22 mouse cellular contexts compared by ENCODE assay signal in the genomic region with DNA sequence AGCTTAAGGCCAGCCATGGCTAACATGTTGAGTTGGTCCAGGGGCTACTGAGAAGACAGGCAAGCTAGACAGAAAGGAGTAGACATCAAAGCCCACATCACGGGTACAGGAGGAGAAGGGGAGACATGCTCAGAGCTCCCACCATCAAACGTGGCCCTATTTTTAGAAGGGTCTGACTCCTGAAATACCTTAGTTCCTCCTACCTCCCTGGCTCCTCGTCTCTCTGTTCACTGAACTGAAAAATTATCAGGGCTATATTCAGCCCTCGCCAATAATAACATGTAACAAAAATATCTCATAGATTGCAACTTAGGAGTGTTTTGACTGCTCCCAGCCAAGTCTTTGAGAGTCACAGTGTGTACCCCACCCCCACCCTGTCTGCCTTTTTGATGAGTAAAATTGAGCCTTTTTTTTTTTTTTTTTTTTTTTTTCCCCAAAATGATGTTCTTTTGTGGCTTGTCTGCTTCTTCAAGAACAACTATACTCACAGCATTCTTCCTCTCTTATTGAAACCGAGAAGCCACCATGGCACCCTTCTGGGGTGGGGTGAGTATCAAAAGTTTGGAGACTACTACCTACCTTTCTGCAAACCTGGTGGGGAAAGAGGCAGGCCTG.
DNase-seq lines count a peak whose midpoint lies in the region; ATAC-seq and TF ChIP-seq lines count a peak whose summit lies in the region.
"Had no signal": no experiment of that assay in that cellular context is flagged by ENCODE, and none has a peak within 500 bp of the region (broad histone marks: within the 10 kb centered on the region; RNA-seq: fewer than 3 reads in every experiment).

No protein-coding gene starts in this region.

- TF ChIP-seq EP300 in CH12.LX (IDR thresholded peaks at IDR 0.05; ENCODE audit: low read length): no peak

- no peaks in the 10 kb centered on the region for H3K79me2 ChIP-seq in CH12.LX (replicated peaks; ENCODE audit: control insufficient read depth, extremely low read depth, insufficient read depth, poor library complexity, severe bottlenecking)

- H3K4me2 ChIP-seq in CH12.LX (ENCODE audit: insufficient read depth, low read depth, poor library complexity, severe bottlenecking): no peak overlapping the region
- H3K4me2 ChIP-seq in heart, embryonic 12.5 days: no peak overlapping the region
- no peak overlapping the region for H3K4me2 ChIP-seq in neural tube, embryonic 15.5 days
- H3K4me2 ChIP-seq: embryonic facial prominence, embryonic 12.5 days; limb, embryonic 12.5 days; liver, embryonic 13.5 days; lung, embryonic 14.5 days had no signal

- no peak overlapping the region for H3K4me3 ChIP-seq in spleen, adult 2 months (ENCODE audit: extremely low read depth, insufficient read depth, insufficient read length)
- no peak overlapping the region for H3K4me3 ChIP-seq in CH12.LX (replicated peaks in 1 of 3; ENCODE audit: low read depth in 2 of 3, low read length in 2 of 3, poor library complexity in 1 of 3)
- no peak overlapping the region for H3K4me3 ChIP-seq in heart, embryonic 12.5 days
- H3K4me3 ChIP-seq in neural tube, embryonic 15.5 days (replicated peaks): no peak overlapping the region
- H3K4me3 ChIP-seq: embryonic facial prominence, embryonic 12.5 days; erythroblast, embryonic 14.5 days; forebrain, embryonic 13.5 days; hindbrain, embryonic 10.5 days; limb, embryonic 12.5 days; liver, embryonic 13.5 days had no signal

- peak; percentile 20; the same call in 1 of the 2 replicates for ATAC-seq in heart, embryonic 12.5 days (ENCODE audit: insufficient number of reproducible peaks, low FRiP score)
- peak; percentile 1 for ATAC-seq in inflammation-experienced regulatory T-cells, adult 6 months
- ATAC-seq in neural tube, embryonic 15.5 days (ENCODE audit: low FRiP score): no peak
- ATAC-seq: forebrain, embryonic 13.5 days; midbrain, embryonic 16.5 days had no signal

- H3K9me3 ChIP-seq in CH12.LX (replicated peaks; ENCODE audit: low read length): no peaks in the 10 kb centered on the region
- peaks cover 4% of the 10 kb centered on the region; the same call in 1 of the 2 replicates for H3K9me3 ChIP-seq in heart, embryonic 12.5 days (replicated peaks)
- H3K9me3 ChIP-seq in neural tube, embryonic 15.5 days (replicated peaks): no peaks in the 10 kb centered on the region
- H3K9me3 ChIP-seq: embryonic facial prominence, embryonic 12.5 days; hindbrain, embryonic 10.5 days; limb, embryonic 12.5 days; liver, embryonic 13.5 days had no signal

- peak overlapping the region; percentile 4; the same call in 1 of the 2 replicates for H3K27ac ChIP-seq in spleen, adult 2 months (ENCODE audit: insufficient read depth, low read length)
- H3K27ac ChIP-seq in CH12.LX (ENCODE audit: insufficient read depth, low read depth): no peak overlapping the region
- peak overlapping the region; percentile 75 for H3K27ac ChIP-seq in heart, embryonic 12.5 days (ENCODE audit: poor library complexity, severe bottlenecking)
- no peak overlapping the region for H3K27ac ChIP-seq in neural tube, embryonic 15.5 days (replicated peaks)
- H3K27ac ChIP-seq: embryonic facial prominence, embryonic 12.5 days; forebrain, embryonic 13.5 days; hindbrain, embryonic 10.5 days; limb, embryonic 12.5 days; liver, embryonic 13.5 days; stomach, postnatal 0 days had no signal

- whole genome bisulfite sequencing in spleen, adult 2 months: 20% methylated on average over 5 of the region's 5 CpGs
- 28% methylated on average over 5 of the region's 5 CpGs for WGBS in heart, embryonic 12.5 days
- 80% methylated on average over 5 of the region's 5 CpGs for WGBS in neural tube, embryonic 15.5 days

- TF ChIP-seq RAD21 in CH12.LX (IDR thresholded peaks at IDR 0.05; ENCODE audit: low read depth, low read length): no peak

- no peaks in the 10 kb centered on the region for H3K27me3 ChIP-seq in spleen, adult 2 months (ENCODE audit: control insufficient read depth, insufficient read depth, low read length)
- no peaks in the 10 kb centered on the region for H3K27me3 ChIP-seq in CH12.LX (replicated peaks)
- no peaks in the 10 kb centered on the region for H3K27me3 ChIP-seq in heart, embryonic 12.5 days (replicated peaks)
- H3K27me3 ChIP-seq in neural tube, embryonic 15.5 days (replicated peaks): peaks cover 12% of the 10 kb centered on the region; the same call in 1 of the 2 replicates
- H3K27me3 ChIP-seq: embryonic facial prominence, embryonic 12.5 days; liver, embryonic 13.5 days had no signal

- no peak overlapping the region for H3K9ac ChIP-seq in CH12.LX (ENCODE audit: insufficient read depth, low read depth)
- H3K9ac ChIP-seq in heart, embryonic 12.5 days: no peak overlapping the region
- H3K9ac ChIP-seq in neural tube, embryonic 15.5 days (replicated peaks): no peak overlapping the region
- H3K9ac ChIP-seq: embryonic facial prominence, embryonic 12.5 days; forebrain, embryonic 13.5 days; limb, embryonic 12.5 days; liver, embryonic 13.5 days; lung, embryonic 14.5 days had no signal

- no peaks in the 10 kb centered on the region for H3K36me3 ChIP-seq in spleen, adult 2 months (ENCODE audit: control insufficient read depth, insufficient read depth, low read length)
- no peaks in the 10 kb centered on the region for H3K36me3 ChIP-seq in CH12.LX (replicated peaks in 1 of 2; ENCODE audit: control insufficient read depth in 1 of 2, insufficient read depth in 1 of 2, low read length in 1 of 2)
- H3K36me3 ChIP-seq in heart, embryonic 12.5 days: no peaks in the 10 kb centered on the region
- no peaks in the 10 kb centered on the region for H3K36me3 ChIP-seq in neural tube, embryonic 15.5 days
- H3K36me3 ChIP-seq: embryonic facial prominence, embryonic 12.5 days; hindbrain, embryonic 10.5 days; limb, embryonic 12.5 days; liver, embryonic 13.5 days had no signal

- no peak for DNase-seq in spleen, adult 2 months (ENCODE audit: low read depth in 1 of 2, low spot score in 2 of 2)
- no peak for DNase-seq in spleen, postnatal 10 days (ENCODE audit: low spot score in 2 of 2)
- DNase-seq in CH12.LX (ENCODE audit: extremely low read depth): peak; percentile 47
- no peak for DNase-seq in adrenal gland, adult 8-10 months
- no peak for DNase-seq in left cerebral cortex, adult 9 months (ENCODE audit: low spot score in 2 of 2)
- DNase-seq: cerebellum, adult 9-10 months; gastrocnemius, postnatal 36 days; kidney, adult 9 months; liver, embryonic 13.5 days; lung, embryonic 14.5 days; lung, postnatal 36 days; right cerebral cortex, postnatal 25 days had no signal

- in situ Hi-C loops in CH12.LX (cut with MboI; ENCODE audit: low pct_ligation_motif_present, low pct_unique_long_range_greater_than_20kb, low sequenced_read_pairs): loop anchor here (10.0 kb wide), 1 partner anchor 200 kb away; no protein-coding TSS in a partner anchor

- dilution Hi-C loops in CH12.LX (cut with MboI; ENCODE audit: extremely low pct_ligation_motif_present, extremely low pct_unique_long_range_greater_than_20kb, low sequenced_read_pairs): no loop called here

- no peak for TF ChIP-seq POLR2A in spleen, adult 2 months (IDR thresholded peaks at IDR 0.05; ENCODE audit: low read depth, low read length)
- TF ChIP-seq POLR2A in CH12.LX (IDR thresholded peaks at IDR 0.05; ENCODE audit: low read depth, low read length): no peak

- TF ChIP-seq CTCF in spleen, adult 2 months (IDR thresholded peaks at IDR 0.05; ENCODE audit: extremely low read depth, insufficient read depth, insufficient read length, insufficient replicate concordance): no peak
- no peak for TF ChIP-seq CTCF in CH12.LX (conservative IDR thresholded peaks at IDR 0.05 in 1 of 2, IDR thresholded peaks at IDR 0.05 in 1 of 2; ENCODE audit: low read depth in 2 of 2, low read length in 2 of 2)

- peaks cover 14% of the 10 kb centered on the region; the same call in 1 of the 2 replicates for H3K4me1 ChIP-seq in spleen, adult 2 months (ENCODE audit: control insufficient read depth, insufficient read depth, insufficient read length)
- peaks cover 0 to 16% of the 10 kb centered on the region in 2 experiments; a peak in 2 of 4 replicates for H3K4me1 ChIP-seq in CH12.LX (ENCODE audit: control insufficient read depth in 1 of 2, insufficient read depth in 2 of 2)
- peaks cover 38% of the 10 kb centered on the region for H3K4me1 ChIP-seq in heart, embryonic 12.5 days (replicated peaks)
- peaks cover 7% of the 10 kb centered on the region for H3K4me1 ChIP-seq in neural tube, embryonic 15.5 days
- H3K4me1 ChIP-seq: embryonic facial prominence, embryonic 12.5 days had no signal

TF ChIP-seq in CH12.LX, 34 proteins besides CTCF, POLR2A, EP300 and RAD21:
- peak; percentile 83 for TF ChIP-seq ZNF384 (IDR thresholded peaks at IDR 0.05; ENCODE audit: low read depth, low read length)
- no peak for TF ChIP-seq RCOR1 (conservative IDR thresholded peaks at IDR 0.05; ENCODE audit: low read depth, low read length)
- TF ChIP-seq MEF2A (IDR thresholded peaks at IDR 0.05; ENCODE audit: borderline replicate concordance, low read depth, low read length): 0 out of 2 replicates have a peak, but pooled peaks have one; percentile 24
TF ChIP-seq in CH12.LX: peak in this region for 2.

Comparison
In these comparisons a context has a peak if more than half of its experiments do, and no peak if none do; other contexts are left out.
1. H3K27ac ChIP-seq: peak in spleen, adult 2 months (single experiment) and heart, embryonic 12.5 days (single experiment); none in CH12.LX (single experiment) and neural tube, embryonic 15.5 days (single experiment).